Mouse (Mus musculus) spleen, postnatal 0 days (tissue): ENCODE measurements around the gene Erbb4. TPM values are rescaled to one million over a fixed set of nuclear protein-coding genes. Genes with fewer than 3 reads are reported as not detected.

ENCODE experiments used
- polyA plus RNA-seq: library from polyadenylated mRNA; unstranded; fragments of >200 nt; fragmentation: Nextera tagmentation; extraction: Ambion mirVana; gene quantifications from 2 replicates; pipeline ENCODE4 v1.2.1, GENCODE M21; 2015

The Erbb4 gene
- polyA plus RNA-seq: not detected in 2 replicates

GRCm38 (mm10) chr1:69107485-69108158 is at the start of gene Erbb4:
Erbb4 (minus strand) TSS chr1:69108059.

